Comparison of ENCODE assay signal across 8 mouse cellular contexts in the genomic region with DNA sequence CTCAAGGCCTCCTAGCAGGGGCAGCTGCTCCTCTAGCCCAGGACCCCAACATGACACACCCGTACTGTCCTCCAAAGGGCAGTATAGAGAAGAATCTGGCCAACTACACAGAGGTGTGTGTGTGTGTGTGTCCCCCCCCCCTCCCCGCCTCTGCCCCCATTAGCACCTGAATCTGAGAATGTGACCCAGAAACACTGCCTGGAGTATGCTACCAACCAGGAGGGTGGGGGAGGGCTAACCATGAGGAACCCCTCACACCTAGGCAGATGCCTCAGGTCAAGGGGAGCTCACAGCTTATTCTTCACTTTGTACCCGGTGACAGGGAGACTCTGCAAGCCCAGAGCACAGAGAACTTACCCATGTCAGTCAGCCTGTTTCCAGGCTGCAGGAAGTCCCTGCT. TPM values are rescaled to one million over a fixed set of nuclear protein-coding genes. Genes with fewer than 3 reads are reported as not detected.
DNase-seq lines count a peak whose midpoint lies in the region; ATAC-seq and TF ChIP-seq lines count a peak whose summit lies in the region.

No protein-coding gene starts in this region.

- H3K4me1 ChIP-seq in kidney, postnatal 0 days (replicated peaks; ENCODE audit: insufficient read depth, low read length) = peaks cover 23% of the 10 kb centered on the region
- H3K4me1 ChIP-seq in embryonic facial prominence, embryonic 12.5 days = peaks cover 20% of the 10 kb centered on the region
- H3K4me1 ChIP-seq in hindbrain, postnatal 0 days (ENCODE audit: insufficient read depth, low read length) = peaks cover 15% of the 10 kb centered on the region
- peaks cover 25% of the 10 kb centered on the region for H3K4me1 ChIP-seq in midbrain, embryonic 16.5 days (ENCODE audit: control insufficient read depth, insufficient read depth, low read length)

- peak overlapping the region; percentile 100; the same call in 1 of the 2 replicates for H3K27ac ChIP-seq in kidney, postnatal 0 days
- peak overlapping the region; percentile 99 for H3K27ac ChIP-seq in embryonic facial prominence, embryonic 12.5 days
- H3K27ac ChIP-seq in hindbrain, postnatal 0 days = peak overlapping the region; percentile 98; the same call in 1 of the 2 replicates
- no peak overlapping the region for H3K27ac ChIP-seq in midbrain, embryonic 16.5 days (ENCODE audit: low read length)

- no peak for TF ChIP-seq CTCF in kidney, postnatal 0 days (IDR thresholded peaks at IDR 0.05; ENCODE audit: low read depth)
- TF ChIP-seq CTCF in hindbrain, postnatal 0 days (IDR thresholded peaks at IDR 0.05; ENCODE audit: low read depth) = no peak

- H3K27me3 ChIP-seq in kidney, postnatal 0 days (ENCODE audit: insufficient read depth, low read length) = no peaks in the 10 kb centered on the region
- H3K27me3 ChIP-seq in embryonic facial prominence, embryonic 12.5 days = no peaks in the 10 kb centered on the region
- no peaks in the 10 kb centered on the region for H3K27me3 ChIP-seq in hindbrain, postnatal 0 days (ENCODE audit: insufficient read depth, low read length)
- no peaks in the 10 kb centered on the region for H3K27me3 ChIP-seq in midbrain, embryonic 16.5 days (ENCODE audit: control insufficient read depth, insufficient read depth, low read depth, low read length)

- H3K4me2 ChIP-seq in kidney, postnatal 0 days (ENCODE audit: low read length) = peak overlapping the region; percentile 89
- H3K4me2 ChIP-seq in embryonic facial prominence, embryonic 12.5 days (replicated peaks) = peak overlapping the region; percentile 82
- peak overlapping the region; percentile 63 for H3K4me2 ChIP-seq in hindbrain, postnatal 0 days (ENCODE audit: low read depth, low read length)
- H3K4me2 ChIP-seq in midbrain, embryonic 16.5 days (ENCODE audit: low read length) = peak overlapping the region; percentile 80

- no peak for DNase-seq in kidney, postnatal 0 days (ENCODE audit: low spot score)
- DNase-seq in kidney, postnatal 4 days = no peak
- DNase-seq in hindbrain, postnatal 0 days (ENCODE audit: low spot score) = no peak
- DNase-seq in layer of hippocampus, adult 18-20 months (ENCODE audit: low spot score in 2 of 2) = no peak
- no peak for DNase-seq in frontal cortex, adult 2 months (ENCODE audit: extremely low spot score in 1 of 2, low spot score in 1 of 2)

- H3K4me3 ChIP-seq in kidney, postnatal 0 days (replicated peaks; ENCODE audit: low read depth, low read length) = peak overlapping the region; percentile 89
- peak overlapping the region; percentile 88 for H3K4me3 ChIP-seq in embryonic facial prominence, embryonic 12.5 days
- no peak overlapping the region for H3K4me3 ChIP-seq in hindbrain, postnatal 0 days (ENCODE audit: low read length)
- peak overlapping the region; percentile 83; the same call in 1 of the 2 replicates for H3K4me3 ChIP-seq in midbrain, embryonic 16.5 days (ENCODE audit: low read depth, low read length)

- WGBS in kidney, postnatal 0 days = 58% methylated on average over 3 of the region's 3 CpGs
- 66% methylated on average over 3 of the region's 3 CpGs for WGBS in embryonic facial prominence, embryonic 12.5 days
- WGBS in hindbrain, postnatal 0 days = 57% methylated on average over 3 of the region's 3 CpGs
- 73% methylated on average over 3 of the region's 3 CpGs for WGBS in midbrain, embryonic 16.5 days

- H3K36me3 ChIP-seq in kidney, postnatal 0 days (ENCODE audit: insufficient read depth, low read length) = peaks cover 24% of the 10 kb centered on the region; the same call in 1 of the 2 replicates
- peaks cover 29% of the 10 kb centered on the region for H3K36me3 ChIP-seq in embryonic facial prominence, embryonic 12.5 days
- peaks cover 3% of the 10 kb centered on the region; the same call in 1 of the 2 replicates for H3K36me3 ChIP-seq in hindbrain, postnatal 0 days (ENCODE audit: insufficient read depth, low read length)
- peaks cover 4% of the 10 kb centered on the region for H3K36me3 ChIP-seq in midbrain, embryonic 16.5 days (ENCODE audit: control insufficient read depth, insufficient read depth, low read length)

- ATAC-seq in kidney, postnatal 0 days (replicated peaks; ENCODE audit: low FRiP score, low read depth) = no peak
- ATAC-seq in embryonic facial prominence, embryonic 12.5 days (ENCODE audit: insufficient number of reproducible peaks, insufficient read depth, low FRiP score, low TSS enrichment) = no peak
- ATAC-seq in hindbrain, postnatal 0 days = no peak
- ATAC-seq in midbrain, embryonic 16.5 days = no peak
- no peak for ATAC-seq in erythroid progenitor cell, adult 5-6 weeks (replicated peaks; ENCODE audit: low FRiP score, poor library complexity, severe bottlenecking)

- peak overlapping the region; percentile 94; the same call in 1 of the 2 replicates for H3K9ac ChIP-seq in kidney, postnatal 0 days (ENCODE audit: low read depth, low read length)
- peak overlapping the region; percentile 87; the same call in 1 of the 2 replicates for H3K9ac ChIP-seq in embryonic facial prominence, embryonic 12.5 days
- H3K9ac ChIP-seq in hindbrain, postnatal 0 days (replicated peaks; ENCODE audit: low read length) = 0 out of 2 replicates have a peak overlapping the region, but pooled peaks have one; percentile 89
- peak overlapping the region; percentile 82 for H3K9ac ChIP-seq in midbrain, embryonic 16.5 days (ENCODE audit: low read depth, low read length)

- no peaks in the 10 kb centered on the region for H3K9me3 ChIP-seq in kidney, postnatal 0 days (replicated peaks; ENCODE audit: low read length)
- H3K9me3 ChIP-seq in embryonic facial prominence, embryonic 12.5 days = no peaks in the 10 kb centered on the region
- no peaks in the 10 kb centered on the region for H3K9me3 ChIP-seq in hindbrain, postnatal 0 days (ENCODE audit: low read length)
- H3K9me3 ChIP-seq in midbrain, embryonic 16.5 days (replicated peaks; ENCODE audit: control insufficient read depth, low read length, poor library complexity, severe bottlenecking) = no peaks in the 10 kb centered on the region

RNA-seq across cellular contexts. Expression of a gene that starts 2.4 kb away (rescaled TPM):
- 39.4 and 41.5 TPM in 2 replicates for polyA plus RNA-seq in kidney, postnatal 0 days (2015; fragmentation: Nextera tagmentation; extraction: Ambion mirVana)
- polyA plus RNA-seq in embryonic facial prominence, embryonic 12.5 days (2016; fragmentation: Nextera tagmentation; extraction: Ambion mirVana) = 31.2 and 32.7 TPM in 2 replicates
- 37.6 and 38.8 TPM in 2 replicates for total RNA-seq in hindbrain, postnatal 0 days (2014; rRNA removed)
- polyA plus RNA-seq in hindbrain, postnatal 0 days (2015; fragmentation: Nextera tagmentation; extraction: Ambion mirVana) = 66.3 and 66.6 TPM in 2 replicates
- 54.9 and 63.3 TPM in 2 replicates for polyA plus RNA-seq in midbrain, embryonic 16.5 days (2015; fragmentation: Nextera tagmentation; extraction: Ambion mirVana)
- total RNA-seq in layer of hippocampus, adult 18-20 months (2021) = 10 to 100 TPM; 96.1 to 98.1 TPM
- 51.3 and 66.1 TPM in 2 replicates for polyA plus RNA-seq in frontal cortex, adult 2 months (2012; rRNA removed)
- total RNA-seq in erythroid progenitor cell, adult 5-6 weeks (2015; ENCODE audit: low replicate concordance) = 8.3 and 10.1 TPM in 2 replicates
- total RNA-seq in erythroid progenitor cell, adult 5-6 weeks (2017; ENCODE audit: low replicate concordance) = 0.91 and 1.7 TPM in 2 replicates

RNA-seq across cellular contexts. Expression of a gene that starts 8.3 kb away (rescaled TPM):
- 85.9 and 99.0 TPM in 2 replicates for polyA plus RNA-seq in kidney, postnatal 0 days (2015; fragmentation: Nextera tagmentation; extraction: Ambion mirVana)
- polyA plus RNA-seq in embryonic facial prominence, embryonic 12.5 days (2016; fragmentation: Nextera tagmentation; extraction: Ambion mirVana) = 91.9 and 93.4 TPM in 2 replicates
- total RNA-seq in hindbrain, postnatal 0 days (2014; rRNA removed) = 217 and 235 TPM in 2 replicates
- 123 and 126 TPM in 2 replicates for polyA plus RNA-seq in hindbrain, postnatal 0 days (2015; fragmentation: Nextera tagmentation; extraction: Ambion mirVana)
- polyA plus RNA-seq in midbrain, embryonic 16.5 days (2015; fragmentation: Nextera tagmentation; extraction: Ambion mirVana) = 118 and 126 TPM in 2 replicates
- 100 to 1,000 TPM; 214 to 215 TPM for total RNA-seq in layer of hippocampus, adult 18-20 months (2021)
- 216 and 221 TPM in 2 replicates for polyA plus RNA-seq in frontal cortex, adult 2 months (2012; rRNA removed)
- 8.6 and 10.5 TPM in 2 replicates for total RNA-seq in erythroid progenitor cell, adult 5-6 weeks (2015; ENCODE audit: low replicate concordance)
- total RNA-seq in erythroid progenitor cell, adult 5-6 weeks (2017; ENCODE audit: low replicate concordance) = 0.38 and 2.2 TPM in 2 replicates

RNA-seq across cellular contexts. Expression of a gene that starts 42.5 kb away (rescaled TPM):
- polyA plus RNA-seq in kidney, postnatal 0 days (2015; fragmentation: Nextera tagmentation; extraction: Ambion mirVana) = 0.14 TPM in 1 of 2 replicates, not detected in the other
- 0.50 and 0.67 TPM in 2 replicates for polyA plus RNA-seq in embryonic facial prominence, embryonic 12.5 days (2016; fragmentation: Nextera tagmentation; extraction: Ambion mirVana)
- 0.47 TPM in 1 of 2 replicates, not detected in the other for total RNA-seq in hindbrain, postnatal 0 days (2014; rRNA removed)
- 0.29 and 0.31 TPM in 2 replicates for polyA plus RNA-seq in hindbrain, postnatal 0 days (2015; fragmentation: Nextera tagmentation; extraction: Ambion mirVana)
- 0.26 and 0.36 TPM in 2 replicates for polyA plus RNA-seq in midbrain, embryonic 16.5 days (2015; fragmentation: Nextera tagmentation; extraction: Ambion mirVana)
- not detected for total RNA-seq in layer of hippocampus, adult 18-20 months (2021)
- 0.08 TPM in 1 of 2 replicates, not detected in the other for polyA plus RNA-seq in frontal cortex, adult 2 months (2012; rRNA removed)
- not detected in 2 replicates for total RNA-seq in erythroid progenitor cell, adult 5-6 weeks (2015; ENCODE audit: low replicate concordance)
- total RNA-seq in erythroid progenitor cell, adult 5-6 weeks (2017; ENCODE audit: low replicate concordance) = not detected in 2 replicates
